Mouse (Mus musculus): Measurements from ENCODE around the gene Lsm14b. TPM values are rescaled to one million over a fixed set of nuclear protein-coding genes. Genes with fewer than 3 reads are reported as not detected.

Lsm14b gene
- polyA plus RNA-seq, 1 experiment from 2014 or later, result 7.0 TPM

GRCm38 (mm10) chr2:180071671-180072070 lies 46.9 kb downstream of the Lsm14b start:
- no peak for ATAC-seq (ENCODE audit: low FRiP score, low TSS enrichment)
- Histone ChIP-seq H3K4me1 (ENCODE audit: insufficient read depth, low read length) (peaks cover 9% of the 10 kb centered on the region), H3K4me2 (replicated peaks; ENCODE audit: low read depth, low read length) (no peak overlapping the region)

GRCm38 (mm10) chr2:180072886-180073285 lies 48.1 kb downstream of the Lsm14b start:
- Histone ChIP-seq H3K4me1 (ENCODE audit: insufficient read depth, low read length) (peaks cover 9% of the 10 kb centered on the region), H3K36me3 (ENCODE audit: insufficient read depth, low read length) (0 out of 2 replicates have a peak, but pooled peaks cover 1% of the 10 kb centered on the region), H3K9me3 (ENCODE audit: low read length) (no peaks in the 10 kb centered on the region), H3K27me3 (ENCODE audit: insufficient read depth, low read length) (no peaks in the 10 kb centered on the region), H3K27ac (ENCODE audit: low read length) (no peak overlapping the region), H3K4me2 (replicated peaks; ENCODE audit: low read depth, low read length) (no peak overlapping the region), H3K9ac (replicated peaks; ENCODE audit: low read length) (no peak overlapping the region), H3K4me3 (ENCODE audit: low read length) (no peak overlapping the region)
- ATAC-seq (ENCODE audit: low FRiP score, low TSS enrichment), result no peak
- 88% methylated on average over 7 of the region's 7 CpGs for WGBS

More at GRCm38 (mm10) chr2:180071671-180072070, 46.9 kb downstream of the Lsm14b start:
- H3K4me3 ChIP-seq (ENCODE audit: low read length), result no peak overlapping the region
- no peak overlapping the region for H3K9ac ChIP-seq (replicated peaks; ENCODE audit: low read length)
- no peaks in the 10 kb centered on the region for H3K9me3 ChIP-seq (ENCODE audit: low read length)
- no peaks in the 10 kb centered on the region for H3K27me3 ChIP-seq (ENCODE audit: insufficient read depth, low read length)
- no peak overlapping the region for H3K27ac ChIP-seq (ENCODE audit: low read length)
- 81% methylated on average over 2 of the region's 2 CpGs for WGBS
- H3K36me3 ChIP-seq (ENCODE audit: insufficient read depth, low read length), result peaks cover 8% of the 10 kb centered on the region; the same call in 1 of the 2 replicates

GRCm38 (mm10) chr2:180077622-180078021 lies 52.8 kb downstream of the Lsm14b start:
- H3K4me3 ChIP-seq (ENCODE audit: low read length), result no peak overlapping the region
- H3K4me2 ChIP-seq (replicated peaks; ENCODE audit: low read depth, low read length), result no peak overlapping the region
- H3K27me3 ChIP-seq (ENCODE audit: insufficient read depth, low read length), result no peaks in the 10 kb centered on the region
- WGBS, result 68% methylated on average over 3 of the region's 3 CpGs
- no peak for ATAC-seq (ENCODE audit: low FRiP score, low TSS enrichment)
- no peak overlapping the region for H3K27ac ChIP-seq (ENCODE audit: low read length)
- no peak overlapping the region for H3K9ac ChIP-seq (replicated peaks; ENCODE audit: low read length)
- H3K4me1 ChIP-seq (ENCODE audit: insufficient read depth, low read length), result no peaks in the 10 kb centered on the region
- H3K9me3 ChIP-seq (ENCODE audit: low read length), result no peaks in the 10 kb centered on the region
- H3K36me3 ChIP-seq (ENCODE audit: insufficient read depth, low read length), result no peaks in the 10 kb centered on the region

GRCm38 (mm10) chr2:180080680-180081079 lies 55.9 kb downstream of the Lsm14b start:
- H3K36me3 ChIP-seq (ENCODE audit: insufficient read depth, low read length), result peaks cover 6% of the 10 kb centered on the region; the same call in 1 of the 2 replicates
- no peak for ATAC-seq (ENCODE audit: low FRiP score, low TSS enrichment)
- WGBS, result 77% methylated on average over 8 of the region's 8 CpGs

GRCm38 (mm10) chr2:180083063-180083462 lies 58.3 kb downstream of the Lsm14b start:
- peaks cover 9% of the 10 kb centered on the region for H3K36me3 ChIP-seq (ENCODE audit: insufficient read depth, low read length)
- H3K27ac ChIP-seq (ENCODE audit: low read length), result no peak overlapping the region
- H3K4me2 ChIP-seq (replicated peaks; ENCODE audit: low read depth, low read length), result no peak overlapping the region
- peaks cover 17% of the 10 kb centered on the region for H3K4me1 ChIP-seq (ENCODE audit: insufficient read depth, low read length)
- no peaks in the 10 kb centered on the region for H3K27me3 ChIP-seq (ENCODE audit: insufficient read depth, low read length)
- no peak overlapping the region for H3K4me3 ChIP-seq (ENCODE audit: low read length)
- no peak overlapping the region for H3K9ac ChIP-seq (replicated peaks; ENCODE audit: low read length)
- no peak for ATAC-seq (ENCODE audit: low FRiP score, low TSS enrichment)
- 76% methylated on average over 10 of the region's 10 CpGs for WGBS
- H3K9me3 ChIP-seq (ENCODE audit: low read length), result peaks cover 3% of the 10 kb centered on the region; the same call in 1 of the 2 replicates

More at GRCm38 (mm10) chr2:180080680-180081079, 55.9 kb downstream of the Lsm14b start:
- Histone ChIP-seq H3K27me3 (ENCODE audit: insufficient read depth, low read length) (no peaks in the 10 kb centered on the region), H3K4me1 (ENCODE audit: insufficient read depth, low read length) (peaks cover 11% of the 10 kb centered on the region), H3K4me2 (replicated peaks; ENCODE audit: low read depth, low read length) (no peak overlapping the region), H3K27ac (ENCODE audit: low read length) (no peak overlapping the region), H3K4me3 (ENCODE audit: low read length) (no peak overlapping the region), H3K9me3 (ENCODE audit: low read length) (no peaks in the 10 kb centered on the region), H3K9ac (replicated peaks; ENCODE audit: low read length) (no peak overlapping the region)

- Histone ChIP-seq H3K27me3 (ENCODE audit: insufficient read depth, low read length) (no peaks in the 10 kb centered on the region), H3K27ac (ENCODE audit: low read length) (no peak overlapping the region), H3K4me3 (ENCODE audit: low read length) (no peak overlapping the region), H3K4me2 (replicated peaks; ENCODE audit: low read depth, low read length) (no peak overlapping the region), H3K9me3 (ENCODE audit: low read length) (peaks cover 3% of the 10 kb centered on the region; the same call in 1 of the 2 replicates), H3K36me3 (ENCODE audit: insufficient read depth, low read length) (peaks cover 9% of the 10 kb centered on the region), H3K9ac (replicated peaks; ENCODE audit: low read length) (no peak overlapping the region), H3K4me1 (ENCODE audit: insufficient read depth, low read length) (peaks cover 17% of the 10 kb centered on the region)
- WGBS, result 21% methylated on average over 3 of the region's 3 CpGs
- ATAC-seq (ENCODE audit: low FRiP score, low TSS enrichment), result no peak
Observed at GRCm38 (mm10) chr2:180084565-180084964, 59.8 kb downstream of the Lsm14b start.

Other genes with a start within 250 kb of the Lsm14b start
- 3.4 and 4.1 TPM in 2 replicates for gene Taf4, start 48.3 kb upstream of the Lsm14b start, polyA plus RNA-seq (2015; fragmentation: Nextera tagmentation; extraction: Ambion mirVana)
- 619 and 638 TPM in 2 replicates for gene Psma7, start 17.4 kb downstream of the Lsm14b start, polyA plus RNA-seq (2015; fragmentation: Nextera tagmentation; extraction: Ambion mirVana)
- gene Ss18l1, start 17.5 kb downstream of the Lsm14b start, polyA plus RNA-seq (2015; fragmentation: Nextera tagmentation; extraction: Ambion mirVana), result 7.0 and 7.4 TPM in 2 replicates
- 27.3 and 29.6 TPM in 2 replicates for gene Mtg2, start 45.6 kb downstream of the Lsm14b start, polyA plus RNA-seq (2015; fragmentation: Nextera tagmentation; extraction: Ambion mirVana)
- not detected in 2 replicates for gene Hrh3, start 79.5 kb downstream of the Lsm14b start, polyA plus RNA-seq (2015; fragmentation: Nextera tagmentation; extraction: Ambion mirVana)
- 35.2 and 36.3 TPM in 2 replicates for gene Osbpl2, start 94.3 kb downstream of the Lsm14b start, polyA plus RNA-seq (2015; fragmentation: Nextera tagmentation; extraction: Ambion mirVana)
- 200 and 208 TPM in 2 replicates for gene Adrm1, start 146.5 kb downstream of the Lsm14b start, polyA plus RNA-seq (2015; fragmentation: Nextera tagmentation; extraction: Ambion mirVana)
- gene Lama5, start 200.9 kb downstream of the Lsm14b start, polyA plus RNA-seq (2015; fragmentation: Nextera tagmentation; extraction: Ambion mirVana), result 53.1 and 57.4 TPM in 2 replicates
- gene Rps21, start 232.4 kb downstream of the Lsm14b start, polyA plus RNA-seq (2015; fragmentation: Nextera tagmentation; extraction: Ambion mirVana), result 435 and 485 TPM in 2 replicates
- 6.7 and 11.2 TPM in 2 replicates for gene Cables2, start 248.5 kb downstream of the Lsm14b start, polyA plus RNA-seq (2015; fragmentation: Nextera tagmentation; extraction: Ambion mirVana)